Mouse (Mus musculus) heart, postnatal 0 days (tissue): ENCODE measurements around the gene Apmap.

Experiments
- CTCF ChIP-seq: IDR thresholded peaks from 2 replicates; pipeline ENCODE4 v1.5.1; 2016; ENCODE audit warnings: antibody characterized with exemption, control low read depth, low read depth
- EP300 ChIP-seq: IDR thresholded peaks from 2 replicates; pipeline ENCODE4 v1.6.1; 2016; ENCODE audit warnings: antibody characterized with exemption, low read depth

- TF ChIP-seq CTCF (no peak), EP300 (no peak)
These were observed 46.4 kb upstream of the Apmap start for GRCm38 (mm10) chr2:150654814-150655213.
